11 mouse cellular contexts compared by ENCODE assay signal in the genomic region with DNA sequence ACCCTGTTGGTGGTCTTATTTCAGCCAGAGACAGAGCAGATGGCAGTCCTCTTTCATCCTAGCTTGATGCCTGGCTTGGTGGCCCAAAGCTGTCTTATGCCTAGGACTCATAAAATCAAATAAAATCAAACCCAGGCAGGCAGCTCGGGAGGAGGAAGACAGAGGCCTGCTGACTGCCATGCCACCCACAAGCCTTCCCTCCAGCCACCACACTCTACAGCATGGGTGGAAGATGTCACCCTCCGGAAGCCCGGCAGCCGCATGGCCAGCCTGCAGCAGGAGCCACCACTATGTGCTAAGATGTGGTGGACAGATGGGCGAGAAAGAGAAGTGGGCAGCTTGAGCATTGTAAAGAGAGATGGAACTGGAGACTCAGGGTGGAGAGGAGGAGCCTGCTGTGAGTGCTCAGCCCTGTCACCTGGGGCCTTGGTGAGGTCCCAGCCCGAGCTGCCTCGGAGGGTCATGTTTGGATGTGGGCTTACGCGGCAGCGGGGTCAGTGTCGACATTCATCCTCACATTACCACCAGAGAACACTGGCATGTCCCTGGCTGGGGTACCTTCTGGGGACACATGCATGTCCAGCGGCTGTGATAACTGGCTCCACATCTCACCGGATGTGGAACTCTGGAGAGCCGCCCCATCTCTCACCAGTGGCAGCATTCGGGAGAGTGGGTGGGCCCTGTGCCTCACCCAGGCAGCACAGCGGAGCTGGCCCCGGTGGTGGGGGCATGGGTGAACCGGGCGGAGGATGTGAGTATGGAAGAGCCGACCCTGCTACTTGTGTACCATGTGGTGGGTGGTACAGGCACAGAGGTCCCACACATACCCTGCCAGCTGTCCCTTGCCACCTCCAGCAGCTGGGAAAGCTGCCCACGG. TPM values are rescaled to one million over a fixed set of nuclear protein-coding genes. Genes with fewer than 3 reads are reported as not detected.
DNase-seq lines count a peak whose midpoint lies in the region; ATAC-seq and TF ChIP-seq lines count a peak whose summit lies in the region.
"Had no signal": no experiment of that assay in that cellular context is flagged by ENCODE, and none has a peak within 500 bp of the region (broad histone marks: within the 10 kb centered on the region; RNA-seq: fewer than 3 reads in every experiment).

No protein-coding gene starts in this region.

- no peak overlapping the region for H3K9ac ChIP-seq in hindbrain, embryonic 14.5 days
- no peak overlapping the region for H3K9ac ChIP-seq in hindbrain, postnatal 0 days (replicated peaks; ENCODE audit: low read length)

- H3K27me3 ChIP-seq in hindbrain, embryonic 10.5 days (ENCODE audit: insufficient read depth, poor library complexity, severe bottlenecking) = 0 out of 2 replicates have a peak, but pooled peaks cover 6% of the 10 kb centered on the region
- H3K27me3 ChIP-seq in hindbrain, embryonic 14.5 days (ENCODE audit: control insufficient read depth, insufficient read depth, low read length) = no peaks in the 10 kb centered on the region
- no peaks in the 10 kb centered on the region; the same call in 1 of the 2 replicates for H3K27me3 ChIP-seq in hindbrain, postnatal 0 days (ENCODE audit: insufficient read depth, low read length)
- H3K27me3 ChIP-seq in thymus, adult 2 months (ENCODE audit: control insufficient read depth, insufficient read depth, low read length) = no peaks in the 10 kb centered on the region
- H3K27me3 ChIP-seq: Patski had no signal

- no peak for TF ChIP-seq CTCF in hindbrain, postnatal 0 days (IDR thresholded peaks at IDR 0.05; ENCODE audit: low read depth)
- TF ChIP-seq CTCF in thymus, adult 2 months (IDR thresholded peaks at IDR 0.05; ENCODE audit: borderline replicate concordance, control insufficient read depth, extremely low read depth, insufficient read depth, low read length, poor library complexity) = no peak

- H3K36me3 ChIP-seq in hindbrain, embryonic 10.5 days = no peaks in the 10 kb centered on the region
- H3K36me3 ChIP-seq in hindbrain, embryonic 14.5 days (replicated peaks; ENCODE audit: control insufficient read depth, insufficient read depth) = no peaks in the 10 kb centered on the region
- no peaks in the 10 kb centered on the region for H3K36me3 ChIP-seq in hindbrain, postnatal 0 days (ENCODE audit: insufficient read depth, low read length)
- no peaks in the 10 kb centered on the region for H3K36me3 ChIP-seq in thymus, adult 2 months (ENCODE audit: control insufficient read depth, insufficient read depth, low read length)

- 31% methylated on average over 21 of the region's 21 CpGs for WGBS in hindbrain, embryonic 10.5 days
- WGBS in hindbrain, embryonic 14.5 days = 42% methylated on average over 21 of the region's 21 CpGs
- WGBS in hindbrain, postnatal 0 days = 38% methylated on average over 21 of the region's 21 CpGs
- WGBS in thymus, adult 2 months = 63% methylated on average over 21 of the region's 21 CpGs

- no peak overlapping the region for H3K27ac ChIP-seq in hindbrain, embryonic 10.5 days
- no peak overlapping the region for H3K27ac ChIP-seq in hindbrain, embryonic 14.5 days
- H3K27ac ChIP-seq in hindbrain, postnatal 0 days = peak overlapping the region; percentile 77
- no peak overlapping the region for H3K27ac ChIP-seq in thymus, adult 2 months (ENCODE audit: control insufficient read depth, insufficient read depth, low read length)

- no peak overlapping the region for H3K4me2 ChIP-seq in hindbrain, embryonic 14.5 days (replicated peaks)
- H3K4me2 ChIP-seq in hindbrain, postnatal 0 days (ENCODE audit: low read depth, low read length) = no peak overlapping the region

- peaks cover 10% of the 10 kb centered on the region for H3K4me1 ChIP-seq in hindbrain, embryonic 10.5 days (replicated peaks)
- H3K4me1 ChIP-seq in hindbrain, embryonic 14.5 days (replicated peaks; ENCODE audit: control insufficient read depth, insufficient read depth, low read length) = no peaks in the 10 kb centered on the region
- no peaks in the 10 kb centered on the region for H3K4me1 ChIP-seq in hindbrain, postnatal 0 days (ENCODE audit: insufficient read depth, low read length)
- H3K4me1 ChIP-seq in thymus, adult 2 months (replicated peaks; ENCODE audit: control insufficient read depth, insufficient read depth, low read length) = no peaks in the 10 kb centered on the region

- H3K4me3 ChIP-seq in hindbrain, embryonic 10.5 days = peak overlapping the region; percentile 21; the same call in 1 of the 2 replicates
- no peak overlapping the region for H3K4me3 ChIP-seq in hindbrain, embryonic 14.5 days (replicated peaks; ENCODE audit: low read length)
- no peak overlapping the region for H3K4me3 ChIP-seq in hindbrain, postnatal 0 days (ENCODE audit: low read length)
- H3K4me3 ChIP-seq in thymus, adult 2 months (ENCODE audit: control insufficient read depth, insufficient read depth, low read length) = no peak overlapping the region
- H3K4me3 ChIP-seq: megakaryocyte, embryonic 14.5 days had no signal

- TF ChIP-seq POLR2A in thymus, adult 2 months (IDR thresholded peaks at IDR 0.05; ENCODE audit: control insufficient read depth, extremely low read depth, insufficient read depth, low read length, poor library complexity) = no peak

- no peak; the same call in 1 of the 2 replicates for ATAC-seq in hindbrain, embryonic 14.5 days (ENCODE audit: low FRiP score)
- peak; percentile 74 for ATAC-seq in hindbrain, postnatal 0 days
- ATAC-seq: Patski had no signal

- H3K9me3 ChIP-seq in hindbrain, embryonic 10.5 days = no peaks in the 10 kb centered on the region
- no peaks in the 10 kb centered on the region for H3K9me3 ChIP-seq in hindbrain, embryonic 14.5 days (ENCODE audit: control insufficient read depth, low read length)
- no peaks in the 10 kb centered on the region for H3K9me3 ChIP-seq in hindbrain, postnatal 0 days (ENCODE audit: low read length)

- peak; percentile 4 for DNase-seq in hindbrain, embryonic 10.5 days (ENCODE audit: low spot score)
- no peak for DNase-seq in hindbrain, embryonic 14.5 days (ENCODE audit: low spot score)
- peak; percentile 28 for DNase-seq in right cerebral cortex, postnatal 25 days
- no peak for DNase-seq in right cerebral cortex, postnatal 10 days (ENCODE audit: low spot score in 2 of 2)
- peak; percentile 58 for DNase-seq in hindbrain, postnatal 0 days (ENCODE audit: low spot score)
- no peak for DNase-seq in thymus, adult 2 months
- DNase-seq in urinary bladder, postnatal 14 days (ENCODE audit: low spot score) = no peak
- no peak for DNase-seq in T-cell, adult 2 months (ENCODE audit: low spot score)

RNA-seq across cellular contexts. Expression of gene Osbp2, which starts 29.9 kb away (rescaled TPM):
- 1.0 and 2.5 TPM in 2 replicates for polyA plus RNA-seq in hindbrain, embryonic 10.5 days (2016; fragmentation: Nextera tagmentation; extraction: Ambion mirVana)
- polyA plus RNA-seq in hindbrain, embryonic 14.5 days (2014; fragmentation: Nextera tagmentation; extraction: Ambion mirVana) = 23.8 and 27.9 TPM in 2 replicates
- total RNA-seq in hindbrain, postnatal 0 days (2014; rRNA removed) = 78.3 and 87.5 TPM in 2 replicates
- 33.8 and 39.7 TPM in 2 replicates for polyA plus RNA-seq in hindbrain, postnatal 0 days (2015; fragmentation: Nextera tagmentation; extraction: Ambion mirVana)
- 0.27 and 1.1 TPM in 2 replicates for polyA plus RNA-seq in thymus, adult 2 months (2012; rRNA removed)
- total RNA-seq: common myeloid progenitor, adult 5-6 weeks had no signal

Comparison
In these comparisons a context has a peak if more than half of its experiments do, and no peak if none do; other contexts are left out.
1. DNase-seq: peak in hindbrain, embryonic 10.5 days (single experiment), right cerebral cortex, postnatal 25 days (single experiment) and hindbrain, postnatal 0 days (single experiment); none in hindbrain, embryonic 14.5 days (single experiment), right cerebral cortex, postnatal 10 days (0 of 2), thymus, adult 2 months (single experiment), urinary bladder, postnatal 14 days (single experiment) and T-cell, adult 2 months (single experiment).